Mouse (Mus musculus) monocyte, adult 2 months (primary cell): ENCODE measurements around the gene Usf2.
"Not testable (repeated sequence)": the region's sequence is repeated elsewhere in the genome, so short reads cannot be mapped to it uniquely, and the experiment has no call there.

Source experiments
- DNase-seq, 2 experiments: peaks; one replicate each; pipeline ENCODE4 v3.0.0; 2022; ENCODE audit warnings: low spot score in 2 of 2, low read depth in 1 of 2

Usf2 gene

GRCm38 (mm10) chr7:30958866-30959487, 2.4 kb upstream of the Usf2 start:
- no peak for DNase-seq

- DNase-seq, result no peak
These were observed 1.7 kb upstream of the Usf2 start for GRCm38 (mm10) chr7:30958109-30958865.

- DNase-seq, result peak; percentile 72 to 84
These were observed 772 bp upstream of the Usf2 start for GRCm38 (mm10) chr7:30957367-30957783.

GRCm38 (mm10) chr7:30956357-30956751, 249 bp downstream of the Usf2 start:
- DNase-seq, result no peak

GRCm38 (mm10) chr7:30955584-30956356, 833 bp downstream of the Usf2 start:
- peak in 1 of 2 experiments; percentile 74 for DNase-seq

- DNase-seq, result no peak
These were observed 1.6 kb downstream of the Usf2 start for GRCm38 (mm10) chr7:30954971-30955520.

GRCm38 (mm10) chr7:30954036-30954435, 2.6 kb downstream of the Usf2 start:
- no peak for DNase-seq

GRCm38 (mm10) chr7:30953459-30953858, 3.1 kb downstream of the Usf2 start:
- DNase-seq, result peak; percentile 61 to 63

- DNase-seq, result no peak
These were observed 4.0 kb downstream of the Usf2 start for GRCm38 (mm10) chr7:30952441-30953265.

GRCm38 (mm10) chr7:30949902-30950301, 6.7 kb downstream of the Usf2 start:
- DNase-seq, result not testable (repeated sequence)

GRCm38 (mm10) chr7:30945876-30946275, 10.7 kb downstream of the Usf2 start:
- DNase-seq, result no peak

- not testable (repeated sequence) for DNase-seq
These were observed 11.1 kb downstream of the Usf2 start for GRCm38 (mm10) chr7:30945466-30945865.

- DNase-seq, result not testable (repeated sequence)
These were observed 11.9 kb downstream of the Usf2 start for GRCm38 (mm10) chr7:30944706-30945105.

GRCm38 (mm10) chr7:30943909-30944635, 12.5 kb downstream of the Usf2 start, which contains the start of gene Hamp:
Gene Hamp (minus strand): TSS chr7:30944032.
- no peak for DNase-seq

- DNase-seq, result not testable (repeated sequence)
These were observed 14.2 kb downstream of the Usf2 start for GRCm38 (mm10) chr7:30942365-30942764.

GRCm38 (mm10) chr7:30940070-30940469, 16.5 kb downstream of the Usf2 start:
- not testable (repeated sequence) for DNase-seq

- DNase-seq, result peak; percentile 36 to 52
These were observed 21.0 kb downstream of the Usf2 start for GRCm38 (mm10) chr7:30935422-30936099.

- not testable (repeated sequence) for DNase-seq
These were observed 32.0 kb downstream of the Usf2 start, which contains the start of gene Hamp2 for GRCm38 (mm10) chr7:30924581-30924980. Gene Hamp2 (minus strand): TSS chr7:30924681.

GRCm38 (mm10) chr7:30924071-30924470, 32.5 kb downstream of the Usf2 start:
- no peak for DNase-seq
